Mouse (Mus musculus) adrenal gland, adult 8-10 months (tissue): ENCODE measurements around the gene Znrf2. TPM values are rescaled to one million over a fixed set of nuclear protein-coding genes. Genes with fewer than 3 reads are reported as not detected.

ENCODE experiments used
- DNase-seq: peaks from one replicate; pipeline ENCODE4 v3.0.0; 2022
- total RNA-seq, 4 experiments: library from RNA; stranded (reverse); gene quantifications; 2 replicates each; pipeline ENCODE4 v1.2.4; 2022

The Znrf2 gene
- total RNA-seq = 10 to 100 TPM; 50.4 to 77.4 (median 56.5) TPM

GRCm38 (mm10) chr6:54816388-54817065 lies at the start of gene Znrf2:
Gene Znrf2, plus strand, starts transcription at chr6:54816916.
- DNase-seq = peak; percentile 92

- no peak for DNase-seq
Measured at GRCm38 (mm10) chr6:54767746-54768145, 49.0 kb upstream of the Znrf2 start.

DNA sequence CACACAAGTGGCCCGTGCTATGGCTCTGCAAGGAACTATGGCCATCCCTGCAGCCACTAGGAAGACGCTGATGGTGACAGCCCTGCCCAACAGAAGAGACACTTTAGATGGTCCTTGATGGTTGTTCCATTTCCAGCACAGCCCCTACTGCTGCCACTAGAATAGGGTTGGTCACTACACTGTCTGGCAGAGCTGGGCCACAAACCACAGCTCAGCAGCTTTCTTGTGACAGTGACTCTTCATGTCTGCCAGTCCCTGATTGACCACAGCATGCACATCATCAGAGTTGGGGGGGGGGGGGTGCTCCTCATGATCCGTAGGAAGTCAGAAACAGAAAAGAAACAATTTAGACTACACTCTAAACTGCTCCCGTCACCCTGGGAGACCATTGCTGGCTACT lies 46.0 kb upstream of the Znrf2 start:
- DNase-seq = no peak

- DNase-seq = no peak
Measured at GRCm38 (mm10) chr6:54771171-54771570, 45.5 kb upstream of the Znrf2 start.

GRCm38 (mm10) chr6:54772078-54772477 lies 44.6 kb upstream of the Znrf2 start:
- DNase-seq = no peak

DNA sequence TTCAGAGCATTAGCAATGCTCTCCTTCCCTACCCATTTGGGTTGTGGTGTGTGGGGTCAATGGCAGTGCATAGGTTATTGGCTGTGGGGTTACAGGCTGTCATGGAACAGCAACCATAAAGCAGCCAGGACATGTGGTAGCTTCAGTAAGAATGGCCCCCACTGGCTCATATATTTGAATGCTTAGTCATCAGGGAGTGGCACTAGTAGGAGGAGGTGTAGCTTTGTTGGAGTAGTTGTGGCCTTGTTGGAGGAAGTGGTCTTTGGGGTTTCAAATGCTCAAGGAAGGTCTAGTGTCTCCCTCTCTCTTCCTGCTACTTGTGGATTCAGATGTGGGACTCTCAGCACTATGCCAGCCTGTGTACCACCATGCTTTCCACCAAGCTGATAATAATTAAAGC lies 41.0 kb upstream of the Znrf2 start:
- DNase-seq = no peak

DNA sequence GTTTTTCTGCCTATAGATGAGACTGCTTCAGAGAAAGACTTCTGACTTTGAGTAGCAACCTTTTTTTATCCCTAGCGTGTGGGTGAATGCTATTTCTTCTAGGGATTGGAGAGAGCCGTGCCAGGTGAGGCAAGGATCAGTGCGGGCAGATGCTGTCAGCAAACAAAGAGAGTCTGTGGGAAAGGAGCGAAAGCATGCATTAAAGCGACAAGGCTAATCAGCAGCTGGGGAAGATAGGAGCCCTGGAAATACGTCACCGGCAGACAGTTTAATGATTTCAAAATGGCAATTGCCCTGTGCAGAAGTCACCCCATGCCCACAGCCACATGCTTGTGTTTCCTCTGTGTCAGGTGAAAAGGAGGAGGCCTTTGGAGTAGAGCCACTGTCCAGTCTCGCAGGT lies 39.1 kb upstream of the Znrf2 start:
- DNase-seq = no peak

DNA sequence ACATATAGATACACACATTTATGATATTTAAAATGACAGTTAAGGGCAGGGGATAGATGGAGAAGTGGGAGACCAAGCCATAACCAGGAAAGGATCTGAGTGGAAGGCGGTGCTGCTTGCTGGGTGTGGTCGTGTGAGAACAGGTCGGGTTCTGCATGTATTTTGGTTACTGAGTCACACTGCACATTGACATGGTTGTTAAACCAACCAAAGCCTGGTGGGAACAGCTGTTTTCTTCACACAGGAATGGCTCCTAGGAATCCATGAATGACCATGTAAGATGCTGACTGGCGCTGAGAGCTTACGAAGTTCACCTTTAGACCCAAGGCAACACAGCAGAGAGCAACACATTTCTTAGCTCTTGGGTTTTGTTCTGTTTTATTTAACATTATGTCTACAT lies 36.7 kb upstream of the Znrf2 start:
- DNase-seq = no peak

DNA sequence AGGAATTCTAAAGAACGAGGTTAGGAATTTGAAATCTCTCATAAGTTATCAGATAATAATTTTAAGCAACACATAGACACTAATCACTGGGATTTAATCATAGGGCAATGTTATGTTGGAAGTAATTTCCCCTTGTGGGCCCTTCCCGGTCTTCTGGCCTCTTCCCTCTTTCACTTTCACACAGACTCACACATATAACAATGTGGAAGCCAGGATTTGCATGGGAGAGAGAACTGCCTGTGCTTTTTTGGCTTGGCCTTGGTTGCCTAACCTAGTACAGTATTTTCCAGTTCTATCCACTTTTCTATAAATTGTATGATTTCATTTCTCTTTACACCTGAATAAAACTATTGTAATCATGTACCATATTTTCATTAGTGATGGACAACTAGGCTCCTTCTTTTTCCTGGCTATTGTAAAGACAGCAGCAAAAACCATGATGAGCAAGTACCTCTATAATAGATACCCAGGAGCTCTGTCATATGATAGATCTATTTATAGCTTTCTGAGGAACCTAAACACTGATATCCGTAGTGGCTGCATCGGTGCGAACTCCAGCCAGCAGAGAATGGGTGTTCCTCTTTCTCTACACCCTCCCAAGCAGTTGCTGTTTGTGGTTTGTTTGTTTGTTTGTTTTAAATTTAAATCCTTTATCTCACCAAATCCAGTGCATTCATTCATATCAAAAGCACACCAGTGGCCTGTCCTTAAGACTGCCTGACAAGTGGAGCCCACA lies 36.0 kb upstream of the Znrf2 start:
- no peak for DNase-seq

DNA sequence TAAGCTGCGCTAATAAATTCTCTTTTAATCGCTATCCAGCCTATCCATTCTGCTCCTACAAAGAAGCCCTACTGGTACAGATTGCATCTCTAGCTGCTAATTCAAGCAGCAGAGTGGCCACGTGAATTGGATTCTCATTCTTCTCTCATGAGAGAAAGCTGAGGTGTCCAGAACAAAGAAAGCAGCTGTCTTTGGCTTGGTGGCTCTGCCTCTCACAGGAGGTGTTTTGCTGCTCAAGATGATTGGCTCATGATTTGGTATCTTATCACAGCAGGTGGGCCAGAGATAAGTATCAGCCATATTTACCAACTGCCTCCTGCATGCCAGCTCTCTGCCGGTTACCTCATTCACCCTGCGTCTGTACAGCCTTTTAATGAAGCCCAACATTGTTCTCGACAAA lies 34.8 kb upstream of the Znrf2 start:
- DNase-seq = no peak

GRCm38 (mm10) chr6:54785098-54785730 lies 31.5 kb upstream of the Znrf2 start:
- no peak for DNase-seq

DNA sequence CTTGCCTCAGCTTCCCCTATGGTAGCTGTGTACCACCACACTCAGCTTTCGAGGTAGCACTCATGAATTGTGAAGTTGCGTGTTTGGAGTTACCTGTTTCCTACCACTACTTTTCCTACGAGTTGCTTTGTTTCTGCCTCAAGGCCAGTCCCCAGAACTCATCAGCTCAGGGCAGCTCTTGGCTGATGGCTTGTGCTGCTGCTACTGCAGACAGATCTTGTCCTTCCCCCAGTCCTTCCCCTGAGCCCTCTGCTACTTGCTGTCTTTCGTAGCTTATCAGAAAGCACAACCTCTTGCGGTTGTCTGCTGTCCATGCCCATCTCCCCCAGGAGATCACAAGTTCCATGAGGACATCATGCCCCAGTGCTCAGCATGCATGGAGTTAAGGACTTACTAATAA lies 29.9 kb upstream of the Znrf2 start:
- DNase-seq = no peak

GRCm38 (mm10) chr6:54788493-54788892 lies 28.2 kb upstream of the Znrf2 start:
- no peak for DNase-seq

DNA sequence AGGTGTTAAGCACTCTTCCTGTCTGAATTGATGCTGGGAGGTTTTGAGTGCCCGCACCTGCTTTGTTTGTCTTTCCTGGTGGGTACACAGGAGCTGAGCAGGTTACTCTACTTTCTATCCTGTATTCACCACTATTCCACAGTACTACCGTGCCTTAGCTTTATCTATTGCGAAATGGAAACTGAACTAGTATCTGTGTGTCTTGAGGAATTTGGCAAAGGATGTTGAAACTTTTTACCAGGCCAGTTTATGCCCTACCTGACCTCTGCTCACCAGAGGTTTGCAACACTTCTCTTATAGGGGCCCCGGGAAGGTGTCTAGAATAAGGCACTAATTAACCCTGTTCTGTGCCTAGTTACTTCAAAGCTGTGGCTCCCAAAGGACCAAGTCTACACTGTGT lies 27.6 kb upstream of the Znrf2 start:
- no peak for DNase-seq

DNA sequence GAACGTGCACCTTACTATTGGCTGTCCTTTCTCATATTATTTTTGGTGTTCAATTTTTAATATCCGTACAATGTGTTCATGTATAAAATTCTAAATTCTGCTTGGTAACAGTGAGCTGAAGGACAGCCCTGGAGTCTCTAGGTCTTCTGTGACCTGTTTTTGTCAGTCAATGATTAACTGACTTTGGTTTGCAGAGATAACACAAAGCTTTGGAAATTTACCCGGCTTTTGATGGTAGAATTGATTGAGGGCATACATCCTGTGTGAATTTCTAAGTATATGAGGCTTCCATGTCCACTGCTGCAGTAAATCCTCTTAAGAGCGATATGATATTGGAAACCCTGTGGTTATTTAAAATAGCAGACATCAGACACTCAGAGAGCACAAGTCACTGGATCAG lies 26.6 kb upstream of the Znrf2 start:
- DNase-seq = no peak

DNA sequence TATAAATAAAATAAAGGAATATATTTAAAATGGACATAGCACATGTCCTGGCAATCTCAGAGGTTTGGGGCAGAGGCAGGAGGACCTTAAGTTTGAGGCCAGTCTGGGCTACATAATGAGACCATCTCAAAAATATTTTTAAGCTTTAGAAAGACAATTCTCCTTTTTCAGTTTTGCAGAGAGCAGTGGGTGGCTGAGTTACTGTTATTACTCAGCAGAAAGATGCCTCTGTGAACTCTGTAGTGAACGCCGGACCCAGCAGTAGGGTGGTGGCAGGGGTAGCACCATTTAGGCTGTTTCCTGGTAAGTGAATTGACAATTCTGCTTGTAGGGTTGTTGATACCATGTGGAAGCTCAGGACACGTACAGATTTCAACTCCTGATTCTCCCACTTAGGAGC lies 22.9 kb upstream of the Znrf2 start:
- DNase-seq = no peak

GRCm38 (mm10) chr6:54794372-54794771 lies 22.3 kb upstream of the Znrf2 start:
- no peak for DNase-seq

- no peak for DNase-seq
Measured at GRCm38 (mm10) chr6:54794991-54795390, 21.7 kb upstream of the Znrf2 start.

DNA sequence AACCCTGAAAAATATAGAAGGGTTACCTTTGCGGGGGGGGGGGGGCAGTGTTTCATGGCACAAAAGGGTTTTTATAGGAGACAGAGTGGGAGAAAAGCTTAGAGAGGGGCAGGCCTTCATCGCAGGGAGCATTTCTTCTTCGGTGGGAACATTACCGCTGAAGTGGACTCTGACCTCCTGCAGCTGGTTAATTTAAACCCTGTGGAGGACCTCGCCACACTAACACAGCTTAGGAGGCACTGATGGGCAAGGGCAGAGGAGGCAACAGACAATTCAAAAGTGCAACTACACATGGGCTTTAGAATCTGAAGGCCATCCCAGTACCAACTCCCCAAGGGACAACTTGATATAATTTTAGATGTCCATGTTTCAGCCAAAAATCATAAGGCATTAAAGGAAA lies 20.7 kb upstream of the Znrf2 start:
- DNase-seq = no peak

DNA sequence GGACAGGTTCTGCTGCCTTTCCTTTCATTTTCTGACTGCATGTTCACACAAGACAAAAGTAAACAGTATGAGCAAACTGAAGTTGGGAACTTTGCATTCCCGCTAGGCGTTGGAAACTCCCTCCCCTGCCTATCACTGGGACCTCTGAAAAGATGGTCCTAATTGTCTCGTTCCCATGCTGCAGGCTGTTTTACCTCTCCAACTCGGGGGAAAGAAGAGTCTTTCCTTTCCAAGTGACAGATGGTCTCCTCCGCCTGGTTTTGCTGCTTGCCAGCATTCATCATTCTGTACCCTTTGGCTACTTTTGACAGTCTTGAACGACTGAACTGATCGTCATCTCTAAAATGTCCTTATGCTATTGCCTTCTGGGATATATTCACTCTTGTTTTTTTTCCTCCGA lies 14.4 kb upstream of the Znrf2 start:
- no peak for DNase-seq

DNA sequence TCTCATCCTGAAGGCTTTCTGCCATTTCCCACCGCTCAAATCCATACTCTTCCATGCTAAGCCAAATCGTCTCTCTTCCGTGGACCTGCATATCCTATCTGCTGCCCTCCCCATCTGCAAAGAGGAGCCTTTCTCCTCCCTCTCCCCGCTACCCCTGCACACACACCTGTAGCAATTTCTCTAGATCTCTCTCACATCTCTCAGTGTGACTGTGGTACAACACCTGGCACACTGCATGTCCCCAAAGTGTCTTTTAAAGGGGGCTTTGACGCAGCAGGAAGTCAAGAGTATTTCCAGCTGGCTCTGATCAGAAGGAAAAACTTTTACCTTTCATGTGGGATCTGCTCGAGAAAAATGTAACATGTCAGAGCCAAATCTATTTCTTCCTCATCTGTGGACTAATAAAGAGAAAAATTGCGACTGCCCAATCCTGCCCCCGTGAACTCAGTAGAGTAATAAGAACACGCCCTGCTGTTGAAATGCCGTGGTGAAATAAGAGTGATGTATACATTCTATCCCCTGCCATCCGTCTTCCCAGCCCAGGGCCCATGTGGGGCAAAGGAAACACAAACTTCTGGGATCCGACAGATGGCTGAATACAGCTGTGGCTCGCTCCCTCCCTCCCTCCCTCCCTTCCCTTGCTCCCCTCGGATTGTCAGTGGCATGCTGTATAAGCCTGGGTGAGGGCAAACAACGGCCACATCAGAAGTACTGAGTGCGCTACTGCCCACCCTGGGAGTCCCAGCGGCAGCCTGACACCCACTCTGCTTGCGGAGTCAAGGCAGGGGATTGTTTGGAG lies 12.5 kb upstream of the Znrf2 start:
- no peak for DNase-seq

DNA sequence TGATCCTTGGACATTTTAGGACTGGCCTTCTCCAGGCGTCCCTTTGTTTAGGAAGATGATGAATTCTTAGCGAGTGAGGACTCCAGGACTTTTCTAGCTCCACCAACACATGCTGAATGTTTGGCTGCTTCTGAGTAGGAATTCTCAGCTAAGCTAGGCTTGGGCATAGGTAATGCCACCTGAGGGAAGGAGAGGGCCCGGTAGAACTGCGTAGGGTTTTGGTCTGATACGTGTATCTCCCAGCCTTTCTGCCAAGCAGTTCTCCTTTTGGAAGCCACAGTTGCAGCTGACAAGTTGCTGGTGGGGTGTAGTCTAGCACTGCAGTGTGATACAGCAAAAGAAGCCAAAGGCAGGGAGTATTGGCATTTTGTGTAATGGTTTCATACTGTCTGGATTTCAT lies 10.9 kb upstream of the Znrf2 start:
- DNase-seq = no peak
